Mouse (Mus musculus): ENCODE data around the gene Yaf2.

DNA sequence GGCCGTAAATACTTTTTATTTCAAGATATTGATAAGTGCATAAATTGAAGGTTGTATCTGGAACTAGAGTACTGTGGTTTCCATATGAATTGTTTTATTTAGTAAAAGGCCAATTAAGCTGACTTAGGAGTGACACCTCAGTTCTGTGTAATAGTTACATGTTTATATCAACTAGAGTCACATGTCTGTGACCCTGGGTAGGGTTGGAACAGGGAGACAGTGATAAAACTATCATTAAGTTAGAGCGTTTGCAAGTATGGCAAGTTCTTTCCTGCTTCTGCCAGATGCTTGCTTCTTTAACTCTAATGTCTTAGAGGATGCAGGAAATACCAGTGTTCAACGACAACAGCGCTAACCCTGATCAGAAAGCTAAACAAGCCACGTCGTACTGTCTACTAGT, 52.4 kb downstream of the Yaf2 start:
- TF ChIP-seq POLR2A (IDR thresholded peaks at IDR 0.05; ENCODE audit: borderline replicate concordance, extremely low read depth, low read depth, low read length) (no peak), CTCF (IDR thresholded peaks at IDR 0.05; ENCODE audit: insufficient read depth, low read length) (no peak)

Measured in lung, adult 2 months (tissue).